Mouse (Mus musculus): ENCODE measurements around the gene Hmg20b. TPM values are rescaled to one million over a fixed set of nuclear protein-coding genes. Genes with fewer than 3 reads are reported as not detected.
A peak's percentile ranks its signal among the peaks of the same experiment; 100 is the strongest.

Hmg20b gene
- total RNA-seq, 2 experiments from 2014 or later = 81.2 to 97.5 TPM

DNA sequence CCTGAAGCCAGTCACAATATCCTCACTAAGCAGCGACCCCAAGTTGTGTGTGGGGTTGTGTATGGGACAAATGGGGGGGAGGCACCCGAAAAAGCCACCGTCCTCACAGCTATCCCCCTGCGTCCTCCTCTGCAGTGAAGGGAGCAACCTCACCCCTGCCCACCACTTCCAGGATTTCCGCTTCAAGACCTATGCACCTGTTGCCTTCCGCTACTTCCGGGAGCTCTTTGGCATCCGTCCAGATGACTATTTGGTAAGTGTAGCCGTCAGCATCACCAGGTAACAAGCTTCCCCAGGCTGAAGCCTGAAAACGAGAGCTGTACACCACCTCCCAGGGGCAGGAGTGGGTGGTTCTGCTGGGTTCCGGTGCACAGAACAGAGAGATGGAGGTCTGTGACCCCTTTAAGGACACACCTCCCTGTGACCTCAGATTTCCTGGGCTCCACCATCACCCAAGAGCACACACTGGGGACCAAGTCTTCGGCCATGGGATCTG lies 44.1 kb downstream of the Hmg20b start:
- no peak for DNase-seq

DNA sequence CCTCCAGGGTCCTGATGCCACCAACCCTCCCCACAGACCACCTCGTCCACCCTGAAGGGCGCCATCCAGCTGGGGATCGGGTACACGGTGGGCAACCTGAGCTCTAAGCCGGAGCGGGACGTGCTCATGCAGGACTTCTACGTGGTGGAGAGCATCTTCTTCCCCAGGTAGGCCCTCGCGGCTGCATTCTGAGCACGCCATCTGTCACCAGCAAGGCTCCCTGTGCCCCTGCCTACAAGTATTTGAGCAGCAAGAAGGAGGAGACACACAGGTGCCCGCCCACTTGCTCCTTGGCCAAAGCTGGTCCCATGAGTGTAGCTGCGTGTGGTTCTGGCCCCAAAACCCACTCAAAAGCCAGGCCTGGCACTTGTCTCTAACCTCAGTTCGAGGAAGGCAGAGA lies 44.6 kb downstream of the Hmg20b start:
- DNase-seq = no peak

DNA sequence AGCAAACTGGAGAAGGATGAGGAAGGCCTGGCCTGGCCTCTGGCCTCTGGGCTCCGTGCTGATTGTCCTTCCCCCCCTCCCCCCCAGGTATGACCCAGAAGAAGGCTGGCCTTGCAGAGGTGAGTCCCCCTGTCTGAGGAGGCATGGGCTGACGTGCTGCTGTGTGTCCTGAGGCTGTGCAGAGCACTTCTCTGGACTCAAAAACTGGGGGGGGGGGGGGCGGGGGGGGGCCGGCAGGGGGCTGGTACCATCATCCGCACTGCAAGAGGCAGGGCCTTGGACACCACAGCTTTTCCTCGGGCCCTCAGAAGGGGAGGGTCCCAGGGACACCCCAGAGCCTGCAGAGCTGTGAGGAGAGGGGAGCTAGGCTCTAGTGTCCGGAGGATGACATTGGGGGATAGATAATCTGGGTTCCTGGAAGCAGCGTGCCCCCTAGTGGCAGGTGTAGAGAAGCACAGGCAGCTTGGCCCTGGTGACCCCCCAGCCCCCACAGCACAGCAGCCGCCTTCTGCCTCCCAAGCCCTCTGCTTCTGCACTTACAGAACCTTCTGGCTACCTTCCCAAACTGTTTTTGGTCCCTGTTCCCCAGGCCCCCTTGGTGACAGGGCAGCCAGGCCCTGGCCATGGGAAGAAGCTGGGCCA lies 45.6 kb downstream of the Hmg20b start:
- DNase-seq = peak; percentile 71

DNA sequence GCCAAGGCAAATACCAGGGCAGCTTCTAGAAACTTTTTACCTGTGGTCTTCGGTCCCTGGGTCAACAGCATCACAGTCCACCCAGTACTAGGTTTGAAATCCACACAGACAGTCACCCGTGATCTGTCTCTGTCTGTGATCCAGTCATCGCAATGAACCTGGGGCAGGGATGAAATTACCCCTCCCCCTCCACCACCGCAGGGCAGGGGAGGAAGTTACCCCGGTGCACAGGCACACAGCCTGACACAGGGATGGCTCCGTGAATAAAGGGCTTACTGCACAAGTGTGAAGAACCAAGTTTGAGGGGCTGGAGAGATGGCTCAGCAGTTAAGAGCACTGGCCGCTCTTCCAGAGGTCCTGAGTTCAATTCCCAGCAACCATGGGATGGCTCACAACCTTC lies 46.5 kb downstream of the Hmg20b start:
- DNase-seq = no peak

DNA sequence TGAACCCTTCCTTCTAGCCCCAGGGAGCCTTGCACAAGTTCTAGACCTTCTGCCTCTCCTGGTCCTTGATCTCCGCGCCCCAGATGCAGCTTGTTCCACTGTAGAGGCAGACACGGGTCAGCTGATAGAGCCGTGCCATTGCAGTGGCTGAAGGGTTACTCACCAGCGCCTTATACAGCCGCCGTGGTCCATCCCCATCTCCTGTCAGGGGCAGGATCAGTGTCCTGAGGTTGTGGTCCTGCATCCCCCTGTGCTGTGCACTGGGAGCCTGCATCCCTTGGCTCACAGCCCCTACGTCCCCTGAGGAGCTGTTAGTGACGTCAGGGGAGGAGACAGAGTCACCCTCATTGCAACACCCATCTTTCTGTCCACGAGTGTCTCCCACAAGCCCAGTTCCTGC lies 47.0 kb downstream of the Hmg20b start:
- no peak for DNase-seq

DNA sequence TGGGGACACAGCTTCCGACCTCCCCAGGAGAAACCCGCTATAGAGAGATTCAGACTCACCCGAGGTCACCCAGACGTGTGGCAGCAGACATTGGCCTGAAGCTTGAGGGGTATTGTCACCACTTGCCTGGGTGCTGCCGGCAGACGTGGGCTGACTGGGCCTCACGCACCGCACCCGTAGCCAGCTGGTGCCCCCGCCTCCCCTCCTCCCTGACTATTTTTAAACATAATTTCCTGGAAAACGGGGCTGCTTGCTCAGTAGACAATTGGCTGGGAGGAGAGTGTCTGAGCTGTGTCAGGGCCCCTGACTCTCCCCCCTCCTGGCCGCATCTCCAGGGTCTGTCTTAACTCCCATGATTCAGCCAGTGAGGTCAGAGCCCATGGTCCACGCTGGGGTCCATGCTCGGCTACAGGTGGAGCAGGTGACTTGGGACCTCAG lies 47.5 kb downstream of the Hmg20b start:
- DNase-seq = no peak

DNA sequence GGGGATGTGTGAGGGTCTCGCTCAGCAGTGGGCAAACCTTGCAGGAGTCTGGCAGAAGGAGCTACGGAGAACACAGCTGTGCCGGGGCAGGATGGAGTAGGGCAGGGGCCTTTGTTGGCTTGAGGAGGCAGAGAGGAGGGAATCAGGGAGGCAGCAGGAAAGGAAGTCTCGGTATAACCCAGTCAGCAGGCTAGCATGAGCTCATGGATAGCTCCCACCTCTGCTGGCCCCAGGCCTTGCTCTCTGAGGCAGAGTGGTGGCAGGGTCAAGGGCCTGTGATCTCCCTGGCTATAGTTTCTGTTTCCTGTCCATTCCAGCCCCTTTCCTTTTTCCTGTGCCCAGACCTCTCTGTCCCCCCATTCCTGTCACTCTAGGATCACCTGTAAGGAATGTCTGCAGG lies 48.0 kb downstream of the Hmg20b start:
- no peak for DNase-seq

DNA sequence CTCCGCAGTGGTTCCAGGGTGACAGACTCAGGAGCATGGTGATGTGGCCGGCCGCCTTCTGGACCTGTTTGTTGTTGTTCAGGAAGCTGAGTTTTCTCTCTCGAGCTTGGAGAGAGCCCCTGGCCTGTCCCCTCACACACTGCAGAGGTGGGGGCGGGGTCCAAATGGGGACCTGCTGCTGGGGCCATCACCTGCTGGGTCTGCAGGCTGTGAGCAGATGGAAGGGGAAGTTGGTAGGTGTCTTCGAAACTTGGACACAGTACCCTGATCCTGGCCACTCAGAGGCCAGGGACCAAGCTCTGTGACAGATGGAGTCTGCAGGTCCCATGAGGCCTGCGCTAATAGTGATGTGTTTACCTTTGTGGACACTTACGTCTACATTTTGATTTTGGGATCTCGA lies 49.0 kb downstream of the Hmg20b start:
- no peak for DNase-seq

DNA sequence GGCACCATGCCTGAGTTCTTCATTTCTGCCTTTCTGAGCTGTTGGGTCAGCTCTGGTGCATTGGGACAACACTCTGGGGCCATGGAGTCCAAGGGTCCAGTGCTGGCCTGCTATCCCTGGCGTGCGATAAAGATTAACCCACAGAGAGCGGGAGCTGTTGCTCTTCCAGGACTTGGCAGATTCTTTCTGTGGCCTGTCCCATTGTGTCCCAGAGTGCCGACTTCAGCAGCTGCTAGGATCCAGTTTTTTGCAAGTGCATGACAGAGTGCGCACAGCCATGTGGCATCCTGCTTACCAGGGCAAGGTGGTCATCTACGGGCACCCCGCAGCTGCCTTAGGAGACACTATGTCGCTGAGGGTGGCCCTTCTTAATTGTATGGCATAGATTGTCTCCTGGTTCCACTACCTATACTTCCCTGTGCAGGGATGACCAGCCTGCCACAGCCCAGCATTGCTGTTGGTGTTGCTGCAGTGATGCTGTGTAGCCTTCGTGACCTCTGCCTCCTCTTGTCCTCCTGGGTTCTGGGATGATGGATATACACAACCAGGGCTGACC lies 49.9 kb downstream of the Hmg20b start:
- DNase-seq = no peak

DNA sequence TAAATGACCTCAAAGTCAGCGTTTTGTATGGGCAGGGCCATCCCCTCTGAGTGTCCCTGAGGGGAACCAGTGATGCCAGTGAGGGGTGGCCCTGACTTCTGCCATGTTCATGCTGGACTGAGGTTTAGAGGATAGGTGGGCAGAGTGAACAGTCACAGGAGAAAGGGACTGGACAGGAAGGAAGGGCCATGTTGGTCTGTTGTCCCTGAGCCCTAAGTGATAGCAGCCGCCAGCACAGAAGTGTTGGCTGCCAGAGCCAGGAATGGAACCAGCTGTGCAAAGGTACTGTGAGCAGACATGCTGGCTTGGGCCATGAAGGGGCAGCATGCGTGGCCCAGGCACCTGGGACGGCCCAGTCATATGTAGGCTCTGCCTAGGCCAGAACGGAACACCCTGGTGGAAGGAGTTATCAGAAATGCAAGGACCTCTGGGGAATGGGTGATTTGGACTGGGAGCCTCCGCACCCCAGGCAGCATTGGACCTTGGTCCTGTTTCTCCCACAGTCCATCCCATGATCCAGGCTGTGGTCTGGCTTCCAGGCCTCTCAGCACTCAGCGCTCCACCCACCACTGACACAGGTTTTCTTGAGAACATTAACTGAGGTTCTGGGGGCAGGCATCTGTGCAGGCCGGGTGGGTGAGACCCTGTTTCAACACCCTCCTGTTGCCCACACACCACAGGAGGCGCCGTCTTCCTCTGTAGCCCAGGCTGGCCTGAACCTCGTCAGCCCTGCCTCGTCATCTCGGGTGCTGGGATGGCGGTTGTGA lies 50.5 kb downstream of the Hmg20b start:
- no peak for DNase-seq

DNA sequence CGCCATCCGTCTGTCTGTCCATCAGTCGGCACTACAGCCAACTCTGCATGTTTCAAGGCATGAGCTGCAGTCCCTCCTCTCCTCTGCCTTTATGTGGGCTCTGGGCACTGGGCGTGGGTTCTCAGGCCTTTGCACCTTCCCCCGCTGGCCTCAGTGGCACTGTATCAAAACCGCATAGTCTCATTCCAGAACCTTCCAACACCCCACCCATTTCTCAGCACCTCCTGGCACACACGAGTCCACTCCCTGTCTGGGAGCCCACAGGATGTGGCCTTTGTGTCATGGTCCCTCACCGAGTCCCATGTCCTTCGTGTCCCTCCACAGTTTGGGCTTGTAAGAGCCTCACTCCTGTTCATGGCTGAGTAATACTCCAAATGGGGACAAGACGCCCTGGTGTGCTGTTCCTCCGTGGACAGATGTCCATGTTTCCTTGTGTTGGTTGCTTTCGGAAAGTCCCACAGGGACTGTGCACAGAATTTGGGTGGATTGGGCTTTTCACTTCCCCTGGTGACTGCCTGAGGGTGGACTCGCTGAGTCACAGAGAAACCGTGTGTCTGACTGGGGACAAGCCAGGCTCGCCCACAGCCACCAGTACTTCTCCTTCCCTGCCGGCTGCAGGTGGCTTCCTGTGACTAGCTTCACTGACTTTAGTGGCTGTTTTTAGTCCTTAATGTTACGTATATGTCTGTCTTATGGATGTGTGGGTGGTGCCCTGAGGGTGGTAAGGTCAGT lies 51.7 kb downstream of the Hmg20b start:
- no peak for DNase-seq

DNA sequence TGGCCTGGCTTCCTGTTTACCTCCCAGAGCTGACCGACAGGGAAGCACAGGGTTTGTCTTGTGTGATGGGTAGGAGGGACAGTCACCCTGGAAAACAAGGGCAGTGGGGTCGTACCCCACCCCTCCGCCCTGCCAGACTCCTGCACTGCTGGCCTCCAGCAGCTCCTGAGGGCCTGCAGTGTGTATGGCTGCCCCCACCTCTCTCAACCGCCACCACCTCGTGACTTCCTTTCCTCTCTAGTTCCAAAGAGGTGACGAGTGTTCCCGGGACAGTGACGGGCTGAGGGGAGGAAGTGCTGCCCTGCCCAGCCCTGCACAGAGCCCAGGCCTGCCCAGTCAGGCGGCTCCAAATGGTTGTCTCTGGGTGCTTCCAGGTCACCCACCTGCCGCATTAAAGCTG lies 52.4 kb downstream of the Hmg20b start:
- DNase-seq = peak; percentile 47

DNA sequence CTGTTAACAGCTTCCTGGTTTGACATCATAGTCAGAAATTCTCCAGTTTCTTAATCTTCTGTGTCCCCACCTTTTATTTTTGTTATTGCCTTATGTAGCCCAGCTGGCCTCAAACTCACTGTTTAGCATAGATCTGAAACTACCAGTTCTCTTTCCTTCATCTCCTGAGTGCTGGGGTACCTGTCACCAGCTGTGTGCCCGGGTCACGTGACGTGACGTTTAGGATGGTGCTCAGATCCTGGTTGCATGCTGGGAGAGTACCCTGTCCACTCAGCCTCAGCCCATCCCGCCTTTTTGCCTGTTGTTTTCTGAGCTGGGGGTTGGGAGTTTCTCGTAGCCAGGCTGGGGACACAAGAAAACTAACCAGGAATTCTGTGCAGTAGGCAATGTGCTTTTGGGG lies 53.0 kb downstream of the Hmg20b start:
- no peak for DNase-seq

Small RNAs within 50 kb of the gene (microRNA-seq; reads per million reads assigned to microRNA genes)
- gene Mir6913 = not detected

Other genes with a start within 250 kb of the Hmg20b start
- gene Map2k2, start 244.6 kb downstream of the Hmg20b start, total RNA-seq (2021) = 100 to 1,000 TPM; 151 to 161 TPM
- gene Zbtb7a, start 215.3 kb downstream of the Hmg20b start, total RNA-seq (2021) = 10 to 100 TPM; 61.1 to 66.6 TPM
- gene Pias4, start 182.6 kb downstream of the Hmg20b start, total RNA-seq (2021) = 10 to 100 TPM; 25.8 to 26.5 TPM
- 1,000 to 10,000 TPM; 1,466 to 1,521 TPM for gene Eef2, start 173.8 kb downstream of the Hmg20b start, total RNA-seq (2021)
- 10 to 100 TPM; 55.3 to 55.6 TPM for gene Dapk3, start 167.5 kb downstream of the Hmg20b start, total RNA-seq (2021)
- gene 4930442H23Rik, start 166.6 kb downstream of the Hmg20b start, total RNA-seq (2021) = not detected
- gene Nmrk2, start 148.4 kb downstream of the Hmg20b start, total RNA-seq (2021) = 1 to 10 TPM in 1 of 2 experiments, under 1 TPM in 1; 0.15 to 4.9 TPM
- 1 to 10 TPM; 2.5 to 4.6 TPM for gene Atcay, start 119.6 kb downstream of the Hmg20b start, total RNA-seq (2021)
- 10 to 100 TPM in 1 of 2 experiments, 1 to 10 TPM in 1; 7.4 to 11.9 TPM for gene Zfr2, start 117.3 kb downstream of the Hmg20b start, total RNA-seq (2021)
- gene Matk, start 97.5 kb downstream of the Hmg20b start, total RNA-seq (2021) = 1 to 10 TPM; 1.8 to 2.1 TPM
- 100 to 1,000 TPM; 109 to 111 TPM for gene Mrpl54, start 83.5 kb downstream of the Hmg20b start, total RNA-seq (2021)
- gene Apba3, start 83.5 kb downstream of the Hmg20b start, total RNA-seq (2021) = 10 to 100 TPM; 79.8 to 83.8 TPM
- 1 to 10 TPM; 1.9 to 3.0 TPM for gene Tjp3, start 58.9 kb downstream of the Hmg20b start, total RNA-seq (2021)
- gene Pip5k1c, start 57.5 kb downstream of the Hmg20b start, total RNA-seq (2021) = 10 to 100 TPM; 39.2 to 48.9 TPM
- gene Cactin, start 29.4 kb downstream of the Hmg20b start, total RNA-seq (2021) = 10 to 100 TPM; 29.4 to 35.4 TPM
- 10 to 100 TPM; 24.5 to 31.8 TPM for gene Tbxa2r, start 21.7 kb downstream of the Hmg20b start, total RNA-seq (2021)
- gene Gipc3, start 7.2 kb downstream of the Hmg20b start, total RNA-seq (2021) = 1 to 10 TPM; 3.6 to 4.0 TPM
- gene Mfsd12, start 7.0 kb upstream of the Hmg20b start, total RNA-seq (2021) = 10 to 100 TPM; 17.8 to 22.8 TPM
- gene 4930404N11Rik, start 15.3 kb upstream of the Hmg20b start, total RNA-seq (2021) = 1 to 10 TPM; 1.1 to 2.3 TPM
- gene Fzr1, start 28.0 kb upstream of the Hmg20b start, total RNA-seq (2021) = 10 to 100 TPM; 42.1 to 51.7 TPM
- gene Dohh, start 33.9 kb upstream of the Hmg20b start, total RNA-seq (2021) = 10 to 100 TPM; 52.8 to 54.2 TPM
- 1 to 10 TPM; 1.1 to 1.6 TPM for gene Gm48551, start 34.0 kb upstream of the Hmg20b start, total RNA-seq (2021)
- gene Gm48552, start 38.5 kb upstream of the Hmg20b start, total RNA-seq (2021) = 1 to 10 TPM in 1 of 2 experiments, under 1 TPM in 1; 0.45 to 1.9 TPM
- 1 to 10 TPM; 1.2 to 1.6 TPM for gene Smim24, start 42.6 kb upstream of the Hmg20b start, total RNA-seq (2021)
- gene Nfic, start 105.2 kb upstream of the Hmg20b start, total RNA-seq (2021) = 100 to 1,000 TPM in 1 of 2 experiments, 10 to 100 TPM in 1; 99.9 to 129 TPM
- gene Celf5, start 132.2 kb upstream of the Hmg20b start, total RNA-seq (2021) = 1 to 10 TPM in 1 of 2 experiments, under 1 TPM in 1; 0.84 to 2.2 TPM
- gene Ncln, start 145.9 kb upstream of the Hmg20b start, total RNA-seq (2021) = 10 to 100 TPM; 90.9 to 93.8 TPM
- 1 to 10 TPM; 2.9 TPM for gene S1pr4, start 149.7 kb upstream of the Hmg20b start, total RNA-seq (2021)
- 1 to 10 TPM in 1 of 2 experiments, under 1 TPM in 1; 0.66 to 1.1 TPM for gene Gna15, start 173.7 kb upstream of the Hmg20b start, total RNA-seq (2021)
- gene Gna11, start 194.7 kb upstream of the Hmg20b start, total RNA-seq (2021) = 10 to 100 TPM; 63.8 to 72.7 TPM
- gene Aes, start 209.0 kb upstream of the Hmg20b start, total RNA-seq (2021) = 100 to 1,000 TPM; 541 to 611 TPM
- gene Tle2, start 224.1 kb upstream of the Hmg20b start, total RNA-seq (2021) = 10 to 100 TPM; 10.9 to 18.1 TPM

Measured in adrenal gland, postnatal 10 days (tissue).